Mouse (Mus musculus) cerebellum, postnatal 10 days (tissue): ENCODE data around the gene Dctn3.
"Not testable (repeated sequence)": the region's sequence is repeated elsewhere in the genome, so short reads cannot be mapped to it uniquely, and the experiment has no call there.

Experiments used
- DNase-seq, 2 experiments: peaks; one replicate each; pipeline ENCODE4 v3.0.0; 2021; ENCODE audit warnings: mixed read lengths in 2 of 2

The Dctn3 gene

GRCm38 (mm10) chr4:41737602-41738255, 14.8 kb upstream of the Dctn3 start:
- peak; percentile 86 to 88 for DNase-seq

- DNase-seq = no peak
Observed at GRCm38 (mm10) chr4:41731052-41731765, 8.2 kb upstream of the Dctn3 start, which contains the start of gene Arid3c. TSS of gene Arid3c (minus strand) at chr4:41731142.

GRCm38 (mm10) chr4:41726826-41727621, 4.1 kb upstream of the Dctn3 start:
- peak in 1 of 2 experiments; percentile 56 for DNase-seq

- no peak for DNase-seq
Observed at GRCm38 (mm10) chr4:41716834-41717233, 6.1 kb downstream of the Dctn3 start.

GRCm38 (mm10) chr4:41715596-41715995, 7.4 kb downstream of the Dctn3 start:
- peak; percentile 76 to 81 for DNase-seq

GRCm38 (mm10) chr4:41715082-41715481, 7.9 kb downstream of the Dctn3 start:
- peak in 1 of 2 experiments; percentile 37 for DNase-seq

GRCm38 (mm10) chr4:41714276-41714675, 8.7 kb downstream of the Dctn3 start:
- DNase-seq = peak; percentile 88 to 93

- peak; percentile 94 to 95 for DNase-seq
Observed at GRCm38 (mm10) chr4:41713197-41714067, 9.5 kb downstream of the Dctn3 start, which contains the start of gene Rpp25l. TSS of gene Rpp25l (minus strand) at chr4:41713534.

- peak; percentile 48 to 59 for DNase-seq
Observed at GRCm38 (mm10) chr4:41712421-41713196, 10.4 kb downstream of the Dctn3 start.

- DNase-seq = peak; percentile 45 to 56
Observed at GRCm38 (mm10) chr4:41711705-41712375, 11.1 kb downstream of the Dctn3 start.

GRCm38 (mm10) chr4:41710229-41710628, 12.7 kb downstream of the Dctn3 start:
- DNase-seq = peak in 1 of 2 experiments; percentile 5

- DNase-seq = peak; percentile 70 to 89
Observed at GRCm38 (mm10) chr4:41708192-41708745, 14.7 kb downstream of the Dctn3 start.

GRCm38 (mm10) chr4:41707011-41707535, 15.9 kb downstream of the Dctn3 start:
- DNase-seq = peak; percentile 86 to 87

GRCm38 (mm10) chr4:41705922-41706754, 16.8 kb downstream of the Dctn3 start:
- peak; percentile 69 to 75 for DNase-seq

- no peak for DNase-seq
Observed at GRCm38 (mm10) chr4:41704651-41705050, 18.3 kb downstream of the Dctn3 start.

- not testable (repeated sequence) for DNase-seq
Observed at GRCm38 (mm10) chr4:41702226-41702625, 20.7 kb downstream of the Dctn3 start.

GRCm38 (mm10) chr4:41700224-41700623, 22.7 kb downstream of the Dctn3 start:
- DNase-seq = not testable (repeated sequence)

GRCm38 (mm10) chr4:41699783-41700182, 23.2 kb downstream of the Dctn3 start, which contains the start of gene Il11ra1:
TSS of gene Il11ra1 (plus strand) at chr4:41699989.
- DNase-seq = peak in 1 of 2 experiments; percentile 1

- DNase-seq = peak; percentile 69 to 80
Observed at GRCm38 (mm10) chr4:41698421-41699016, 24.5 kb downstream of the Dctn3 start.
